Mouse (Mus musculus) spleen, postnatal 14 days (tissue): ENCODE results near the gene Csn1s1.

Source experiments
- DNase-seq, 2 experiments: peaks; one replicate each; pipeline ENCODE4 v3.0.0; 2021 to 2022; ENCODE audit warnings: low spot score in 2 of 2

Csn1s1 gene

GRCm38 (mm10) chr5:87665908-87666307, at the start of gene Csn1s1:
Gene Csn1s1 (plus strand): TSS chr5:87666208.
- no peak for DNase-seq

GRCm38 (mm10) chr5:87622681-87623080, 43.3 kb upstream of the Csn1s1 start:
- DNase-seq, result no peak

GRCm38 (mm10) chr5:87642787-87643186, 23.2 kb upstream of the Csn1s1 start:
- no peak for DNase-seq

GRCm38 (mm10) chr5:87699530-87699929, 33.5 kb downstream of the Csn1s1 start, which contains the start of gene Csn2:
Gene Csn2 (minus strand): TSS chr5:87699630.
- no peak for DNase-seq

GRCm38 (mm10) chr5:87705891-87706290, 39.9 kb downstream of the Csn1s1 start:
- no peak for DNase-seq
